Mouse (Mus musculus): Measurements from ENCODE around the gene Man1b1.
A peak's percentile ranks its signal among the peaks of the same experiment; 100 is the strongest.

Gene Man1b1

DNA sequence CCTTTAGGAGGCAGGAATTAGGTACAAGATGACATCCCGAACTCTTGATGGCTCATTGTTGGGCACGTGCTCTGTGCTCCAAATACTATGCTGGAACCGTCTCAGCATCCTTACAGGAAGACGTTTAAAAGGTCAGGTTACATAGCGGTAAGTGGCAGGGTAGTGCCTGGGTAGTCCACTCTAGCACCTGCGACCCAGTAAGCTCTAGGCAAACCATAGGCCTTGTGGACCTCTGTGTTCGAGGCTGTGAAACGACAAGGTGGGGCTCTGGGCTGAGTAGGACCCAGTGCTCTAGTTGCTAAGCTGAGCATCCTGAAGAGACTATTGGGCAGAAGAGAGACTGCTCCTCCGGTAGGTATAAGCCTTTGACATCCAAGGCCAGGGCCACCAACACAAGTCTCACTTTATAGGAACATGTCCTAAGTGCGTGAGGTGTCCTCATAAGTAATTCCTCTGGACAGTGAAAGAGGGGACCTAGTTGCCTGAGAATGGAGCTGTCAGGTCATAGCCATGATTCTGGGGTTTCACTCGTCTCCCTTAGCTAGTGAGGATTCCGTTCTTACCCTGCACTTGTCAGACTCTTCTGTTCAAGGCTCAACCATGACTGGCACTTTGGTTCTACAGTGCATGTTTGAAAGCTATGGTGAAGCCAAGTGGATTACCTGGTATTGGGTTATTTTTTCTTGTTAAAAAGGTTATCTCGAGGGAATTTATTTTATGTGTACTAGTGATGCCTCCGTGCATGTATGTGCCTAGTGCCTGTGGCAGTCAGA is 26.4 kb upstream of the Man1b1 start:
- DNase-seq (ENCODE audit: extremely low spot score, low spot score): no peak

DNA sequence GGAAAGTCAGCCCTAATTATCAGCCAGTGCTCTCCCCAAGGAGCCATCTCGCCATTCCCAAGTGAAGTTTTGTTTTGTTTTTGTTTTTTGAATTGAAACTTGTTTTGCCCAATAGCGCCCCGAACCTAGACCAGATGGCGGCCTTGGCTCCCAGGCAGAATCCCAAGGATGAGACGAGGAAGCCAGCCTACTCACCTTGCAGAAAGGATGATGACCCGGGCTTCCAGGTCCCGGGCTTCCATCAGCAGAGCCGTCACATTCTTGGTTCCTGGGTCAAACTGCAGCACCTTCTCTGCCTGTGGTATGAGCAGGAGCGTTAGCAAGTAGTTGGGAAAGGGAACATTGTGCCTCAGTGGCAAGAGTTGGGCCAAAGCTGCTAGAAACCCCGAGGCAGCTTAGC is 22.0 kb upstream of the Man1b1 start:
- DNase-seq (ENCODE audit: extremely low spot score, low spot score): no peak

DNA sequence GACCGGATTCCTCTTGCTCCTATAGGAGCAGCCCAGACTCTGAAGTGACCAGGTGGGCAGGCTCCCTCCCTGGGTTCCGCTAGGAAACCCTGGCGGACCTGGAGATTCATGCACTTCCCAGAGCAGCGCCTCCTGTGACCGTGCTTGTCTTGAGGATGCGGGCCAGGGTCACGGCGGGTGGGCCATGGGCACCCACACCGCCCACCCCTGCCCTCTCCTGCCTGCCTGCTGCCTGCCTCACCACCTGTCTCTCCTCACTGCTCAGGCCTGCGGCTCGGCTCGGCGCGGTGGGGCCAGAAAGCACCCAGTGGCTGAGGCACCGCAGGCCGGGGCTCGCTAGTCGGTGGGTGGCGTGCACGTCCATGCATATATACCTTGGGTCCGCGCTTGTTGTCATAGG is 21.2 kb upstream of the Man1b1 start:
- no peak for DNase-seq (ENCODE audit: extremely low spot score, low spot score)

DNA sequence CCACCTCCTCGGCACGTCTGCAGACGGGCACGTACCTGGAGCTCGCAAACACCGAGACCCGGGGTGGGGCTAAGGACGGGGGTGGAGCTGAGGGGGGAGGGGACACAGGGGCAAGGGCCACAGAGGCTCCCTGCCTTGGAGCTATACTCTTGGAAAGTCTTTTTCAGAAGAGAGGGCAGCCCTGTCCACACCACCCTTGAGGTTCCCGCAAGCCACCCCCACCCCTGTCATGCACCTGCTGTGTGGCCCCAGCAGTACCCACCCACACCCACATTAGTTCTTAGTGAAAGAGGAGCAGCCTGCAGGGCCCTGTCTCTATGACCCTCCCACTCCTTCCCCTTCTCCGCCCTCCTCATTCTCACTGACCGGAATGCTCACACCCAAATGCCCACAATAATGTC is 20.6 kb upstream of the Man1b1 start:
- DNase-seq (ENCODE audit: extremely low spot score, low spot score): no peak

DNA sequence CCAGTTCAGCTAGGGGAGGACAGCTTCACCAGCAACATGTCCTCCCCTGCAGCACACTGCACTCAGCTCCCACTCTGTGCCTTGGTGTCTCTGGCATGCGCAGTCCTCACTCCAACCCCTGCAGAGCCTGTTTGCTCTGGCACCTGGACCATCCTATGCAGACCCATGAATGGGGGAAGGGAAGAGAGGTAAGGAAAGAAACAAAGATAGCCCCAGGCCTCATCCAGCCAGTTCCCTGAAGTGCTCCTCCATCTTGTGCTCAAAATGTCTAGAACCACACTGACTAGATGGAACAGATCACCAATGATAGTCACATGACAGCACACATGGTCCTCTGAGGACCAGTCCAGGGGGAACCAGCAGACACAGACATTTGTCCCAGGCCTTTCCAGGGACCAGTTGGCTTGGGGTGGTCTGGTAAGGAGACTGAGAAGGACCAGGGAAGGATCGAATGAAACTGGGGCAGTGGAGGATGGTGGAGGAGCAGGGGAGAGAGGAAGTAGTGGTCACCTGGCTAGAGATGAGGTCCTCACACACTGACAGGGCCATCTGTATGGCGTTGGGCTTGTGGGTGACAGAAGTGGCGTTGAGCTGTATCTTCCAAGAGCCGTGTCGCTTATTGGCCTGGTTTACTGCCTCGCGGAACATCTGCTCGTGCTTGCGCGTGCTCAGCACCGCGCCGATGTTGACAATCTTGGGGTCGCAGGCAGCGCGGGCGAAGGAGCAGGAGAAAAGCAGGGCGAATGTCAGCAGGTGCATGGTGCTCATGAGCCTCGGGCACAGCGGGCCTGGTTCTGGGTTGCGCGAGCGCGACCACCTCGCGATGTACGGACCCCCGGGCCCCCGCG is 13.8 kb upstream of the Man1b1 start:
- no peak for DNase-seq (ENCODE audit: extremely low spot score, low spot score)

DNA sequence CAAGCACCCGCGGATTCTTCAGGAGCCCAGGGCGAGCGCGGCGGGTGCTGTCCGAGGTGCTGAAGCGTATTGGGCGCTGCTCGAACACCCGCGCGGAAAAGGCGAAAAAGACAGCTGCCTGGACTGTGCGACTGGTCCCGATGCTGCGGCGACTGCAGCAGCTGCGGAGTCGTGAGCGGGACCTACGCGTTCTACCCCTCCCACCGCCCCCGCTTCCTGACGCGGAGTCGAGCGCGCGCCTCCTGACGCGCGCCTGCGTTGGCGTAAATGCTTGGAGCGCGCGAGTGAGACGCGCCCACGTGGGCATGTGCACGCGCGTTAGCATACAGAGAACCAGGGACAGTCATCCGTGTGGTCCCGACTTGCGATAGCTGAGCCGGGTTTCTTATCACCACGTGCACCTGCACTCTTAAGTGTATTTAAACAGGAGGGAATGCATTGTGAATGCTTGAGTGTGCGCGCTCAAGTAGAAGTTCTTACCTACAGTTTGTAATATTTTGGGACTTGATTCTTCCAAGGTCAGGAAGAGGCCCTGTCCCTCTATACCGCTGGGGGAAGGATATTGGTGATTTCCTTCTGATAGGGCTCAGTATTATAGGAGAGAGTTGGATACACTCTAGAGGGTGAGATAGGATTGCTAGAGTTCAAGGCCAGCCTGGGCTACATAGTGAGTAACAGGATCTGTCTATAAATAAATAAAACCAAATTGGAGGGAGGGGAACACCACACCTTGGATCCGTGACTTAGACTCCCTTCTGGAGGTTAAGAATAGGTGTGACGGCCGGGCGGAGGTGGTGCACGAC is 13.0 kb upstream of the Man1b1 start, which contains the start of gene Grin1:
Gene Grin1, minus strand, starts transcription at position 217 of the 803 bp plus-strand sequence.
- peak; percentile 71 for DNase-seq (ENCODE audit: extremely low spot score, low spot score)

DNA sequence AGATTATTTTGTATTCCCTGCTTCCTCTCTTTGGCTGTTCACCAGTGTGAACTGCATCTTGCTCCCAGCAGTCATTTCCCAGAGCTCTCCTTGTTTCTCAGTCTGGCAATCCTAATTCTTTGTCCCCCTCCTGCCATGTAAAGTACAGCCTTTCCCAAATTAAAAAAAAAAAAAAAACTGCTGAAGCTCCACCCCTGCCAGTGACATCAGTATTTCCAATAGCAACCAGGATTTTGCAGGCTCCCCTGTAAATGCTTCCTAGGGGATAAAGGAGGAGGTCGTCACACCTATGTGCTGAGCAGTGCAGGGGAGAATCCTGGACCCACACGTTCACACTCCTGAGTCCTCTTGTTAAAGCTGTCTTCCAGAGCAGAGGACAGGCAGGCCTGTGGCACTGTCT is 12.1 kb upstream of the Man1b1 start:
- no peak for DNase-seq (ENCODE audit: extremely low spot score, low spot score)

DNA sequence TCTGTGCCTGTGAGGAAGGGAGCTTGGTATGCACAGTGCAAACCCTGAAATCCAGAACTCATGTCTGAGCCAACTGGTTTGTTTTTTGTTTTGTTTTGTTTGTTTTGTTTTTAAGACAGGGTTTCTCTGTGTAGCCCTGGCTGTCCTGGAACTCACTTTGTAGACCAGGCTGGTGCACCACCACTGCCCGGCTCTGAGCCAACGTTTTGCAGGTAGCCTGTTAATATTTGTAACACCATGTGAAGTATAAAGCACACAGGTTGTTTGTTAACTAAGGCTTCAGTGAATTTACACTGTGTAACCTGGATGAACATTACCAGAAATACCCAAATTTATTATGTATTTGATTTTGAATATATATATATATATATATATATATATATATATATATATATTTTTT is 6.1 kb upstream of the Man1b1 start:
- DNase-seq (ENCODE audit: extremely low spot score, low spot score): no peak

DNA sequence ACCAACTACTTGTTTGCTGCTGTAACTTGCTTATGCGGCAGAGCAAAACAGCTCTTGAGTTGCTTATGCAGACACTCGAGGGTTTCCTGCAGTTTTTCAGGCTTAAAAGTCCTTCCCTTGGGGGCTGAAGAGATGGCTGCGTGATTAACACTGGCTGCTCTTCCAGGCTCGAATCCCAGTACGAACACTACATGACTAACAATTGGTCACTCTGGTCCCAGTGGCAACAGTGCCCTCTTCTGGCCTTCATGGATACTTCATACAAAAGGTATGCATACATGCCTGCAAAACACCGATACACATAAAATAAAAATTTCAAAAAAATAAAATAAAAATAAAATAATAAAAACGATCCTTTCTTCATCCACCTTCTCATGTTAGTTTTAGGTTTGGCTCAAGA is 3.7 kb upstream of the Man1b1 start:
- peak; percentile 30 for DNase-seq (ENCODE audit: extremely low spot score, low spot score)

DNA sequence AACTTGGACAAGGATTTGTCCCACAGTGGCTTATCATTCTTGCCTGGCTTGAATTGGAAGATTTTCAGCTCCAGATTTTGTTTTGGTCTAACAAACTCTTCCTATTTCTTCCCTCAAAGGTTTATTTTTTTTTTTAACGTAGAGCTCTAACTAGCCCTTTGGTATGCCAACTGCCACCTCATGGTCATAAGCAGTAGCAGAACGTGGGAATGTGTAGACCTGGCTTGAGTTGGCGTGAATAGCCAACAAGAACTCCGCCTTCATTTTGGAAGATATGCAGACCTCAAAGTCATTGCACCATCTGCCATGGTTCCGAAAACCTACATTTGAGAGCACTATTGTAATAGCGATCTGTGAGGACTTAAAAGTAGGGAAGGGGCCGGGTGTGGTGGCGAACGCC is 668 bp upstream of the Man1b1 start:
- DNase-seq (ENCODE audit: extremely low spot score, low spot score): no peak

DNA sequence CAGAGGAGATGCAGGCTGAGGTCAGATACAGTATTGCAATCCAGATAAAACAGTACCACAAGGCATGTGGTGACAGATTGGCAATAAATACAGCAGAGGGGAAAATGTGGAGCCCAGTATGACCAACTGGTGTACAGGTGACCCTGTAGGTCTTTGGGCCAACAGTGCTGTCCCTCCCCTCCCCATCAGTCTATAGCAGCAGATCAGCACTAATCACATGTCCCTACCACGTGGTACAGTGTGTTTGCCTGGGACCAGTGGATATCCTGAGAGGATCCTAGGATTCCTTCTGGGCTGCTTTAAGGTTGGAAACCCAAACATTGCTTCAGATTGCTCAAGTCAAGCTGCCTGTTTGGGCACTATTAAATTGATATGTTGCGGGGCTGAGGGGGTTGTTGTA is 1.4 kb downstream of the Man1b1 start:
- DNase-seq (ENCODE audit: extremely low spot score, low spot score): no peak

DNA sequence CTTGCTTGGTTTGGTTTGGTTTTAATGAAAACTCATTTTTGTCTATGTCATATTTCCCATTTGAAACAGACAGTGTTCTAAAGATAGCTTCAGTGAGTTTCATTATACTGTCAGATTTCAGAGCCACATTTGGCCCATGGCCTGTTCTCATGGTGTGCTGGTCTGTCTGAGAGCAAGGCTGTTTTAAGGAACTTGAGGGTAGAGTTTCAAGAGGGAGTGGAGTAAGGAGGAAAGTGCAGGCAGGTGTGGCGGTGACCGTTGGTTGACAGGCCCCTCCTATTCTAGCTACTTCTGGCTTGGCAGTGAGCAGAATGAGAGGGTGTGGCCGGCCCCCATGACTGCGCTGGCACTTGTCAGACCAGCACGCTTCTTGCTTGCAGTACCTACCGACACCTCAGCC is 6.2 kb downstream of the Man1b1 start:
- DNase-seq (ENCODE audit: extremely low spot score, low spot score): no peak

DNA sequence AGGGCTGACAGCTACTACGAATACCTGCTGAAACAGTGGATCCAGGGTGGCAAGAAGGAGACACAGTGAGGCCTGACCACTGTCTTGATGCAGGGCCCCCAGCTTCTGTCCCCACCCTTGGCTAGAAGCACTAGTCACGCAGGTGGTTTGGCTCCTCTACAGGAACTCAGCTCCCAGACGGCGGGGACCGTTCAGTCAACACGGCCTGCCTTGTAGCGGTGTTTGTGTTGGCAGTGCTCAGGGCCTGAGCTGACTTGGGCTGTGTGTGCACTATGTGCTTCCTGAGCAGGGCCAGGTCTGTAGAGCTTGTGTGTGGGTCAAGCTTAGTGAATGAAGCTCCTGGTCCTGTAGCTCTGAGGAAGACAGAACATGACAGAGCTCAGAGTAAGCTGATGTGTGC is 16.0 kb downstream of the Man1b1 start:
- DNase-seq (ENCODE audit: extremely low spot score, low spot score): no peak

DNA sequence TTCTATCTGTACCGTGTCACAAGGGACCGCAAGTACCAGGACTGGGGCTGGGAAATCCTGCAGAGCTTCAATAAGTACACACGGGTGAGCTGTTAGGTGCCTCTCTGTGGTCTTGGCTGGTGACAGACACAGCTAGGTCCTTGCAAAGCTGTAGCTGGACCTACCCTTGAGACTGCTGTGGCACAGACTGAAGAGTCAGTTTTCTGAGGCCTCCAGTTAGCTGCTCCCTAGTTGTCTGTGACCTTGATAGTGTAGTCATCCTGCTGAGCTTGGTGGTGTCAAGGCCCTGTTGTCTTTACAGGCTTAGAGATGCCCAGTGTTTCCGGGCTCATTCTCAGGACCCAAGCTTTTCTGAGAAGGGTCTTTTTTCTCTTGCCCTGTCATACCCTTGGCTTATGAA is 17.4 kb downstream of the Man1b1 start:
- DNase-seq (ENCODE audit: extremely low spot score, low spot score): no peak

DNA sequence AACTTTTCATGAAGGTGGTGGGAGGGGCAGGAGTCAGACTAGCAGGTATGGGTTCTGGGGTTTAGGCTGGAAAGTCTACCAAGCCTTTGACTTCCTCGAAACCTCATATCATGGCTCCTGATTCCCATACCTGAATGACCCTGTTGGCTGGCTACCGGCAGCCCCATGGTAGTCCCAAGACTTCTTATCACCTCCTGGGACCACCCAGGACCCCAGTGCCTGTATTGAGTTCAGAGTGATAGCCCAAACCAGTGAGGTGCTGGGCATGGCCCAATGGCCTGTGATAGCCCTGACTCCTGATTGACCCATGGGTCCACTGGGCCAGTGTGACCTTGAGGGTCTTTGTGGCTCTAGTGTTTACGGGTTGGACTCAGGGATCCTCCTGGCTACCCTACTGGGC is 18.6 kb downstream of the Man1b1 start:
- DNase-seq (ENCODE audit: extremely low spot score, low spot score): no peak

DNA sequence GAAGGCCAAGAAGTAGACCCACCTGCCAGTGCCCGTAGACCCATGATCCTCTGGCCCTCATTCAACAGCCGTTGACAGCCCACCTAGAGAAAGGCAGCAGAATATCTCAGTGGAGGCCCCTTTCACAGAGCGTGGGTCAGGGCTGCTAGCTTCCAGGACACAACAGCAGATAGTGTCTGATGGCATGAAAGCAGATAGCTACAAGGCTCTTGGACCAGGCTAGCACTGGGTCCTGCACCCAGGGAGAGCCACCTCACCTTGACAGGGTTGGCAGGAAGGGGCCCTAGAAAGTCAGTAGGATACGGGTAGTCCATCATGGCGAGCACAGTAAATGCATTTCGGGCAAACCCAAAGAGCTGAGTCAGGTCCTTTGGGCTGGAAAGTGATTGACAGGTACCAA is 22.1 kb downstream of the Man1b1 start:
- no peak for DNase-seq (ENCODE audit: extremely low spot score, low spot score)

DNA sequence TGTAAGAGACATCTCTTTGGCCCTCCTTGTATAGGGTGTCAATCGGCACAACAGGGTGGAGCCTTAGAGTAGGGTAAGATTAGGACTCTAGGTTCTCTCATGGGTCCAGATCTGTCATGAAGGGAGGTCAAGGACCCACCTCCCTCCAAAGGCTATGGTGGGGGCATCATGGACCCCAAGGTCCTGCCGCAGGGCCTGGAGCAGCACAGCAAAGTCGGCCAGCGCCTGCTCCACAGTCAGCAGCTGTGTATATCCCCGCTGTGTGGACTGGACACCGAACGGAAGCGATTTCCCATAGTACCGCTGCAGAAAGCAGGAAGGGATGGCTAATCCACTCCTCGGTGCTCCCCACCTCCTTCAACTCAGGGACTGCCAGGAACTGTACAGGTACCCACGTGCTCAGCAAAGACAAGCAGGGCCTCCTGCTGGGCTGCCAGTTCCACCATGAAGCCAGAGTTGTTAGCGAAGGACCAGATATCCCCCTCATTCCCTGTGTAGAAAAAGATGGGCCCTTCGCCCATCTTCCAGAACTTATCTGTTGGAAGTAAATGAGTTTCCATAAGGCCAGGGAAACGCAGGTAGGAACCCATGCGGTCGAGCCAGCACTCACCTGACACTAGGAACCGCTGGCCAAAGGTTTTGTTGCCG is 23.4 kb downstream of the Man1b1 start:
- no peak for DNase-seq (ENCODE audit: extremely low spot score, low spot score)

DNA sequence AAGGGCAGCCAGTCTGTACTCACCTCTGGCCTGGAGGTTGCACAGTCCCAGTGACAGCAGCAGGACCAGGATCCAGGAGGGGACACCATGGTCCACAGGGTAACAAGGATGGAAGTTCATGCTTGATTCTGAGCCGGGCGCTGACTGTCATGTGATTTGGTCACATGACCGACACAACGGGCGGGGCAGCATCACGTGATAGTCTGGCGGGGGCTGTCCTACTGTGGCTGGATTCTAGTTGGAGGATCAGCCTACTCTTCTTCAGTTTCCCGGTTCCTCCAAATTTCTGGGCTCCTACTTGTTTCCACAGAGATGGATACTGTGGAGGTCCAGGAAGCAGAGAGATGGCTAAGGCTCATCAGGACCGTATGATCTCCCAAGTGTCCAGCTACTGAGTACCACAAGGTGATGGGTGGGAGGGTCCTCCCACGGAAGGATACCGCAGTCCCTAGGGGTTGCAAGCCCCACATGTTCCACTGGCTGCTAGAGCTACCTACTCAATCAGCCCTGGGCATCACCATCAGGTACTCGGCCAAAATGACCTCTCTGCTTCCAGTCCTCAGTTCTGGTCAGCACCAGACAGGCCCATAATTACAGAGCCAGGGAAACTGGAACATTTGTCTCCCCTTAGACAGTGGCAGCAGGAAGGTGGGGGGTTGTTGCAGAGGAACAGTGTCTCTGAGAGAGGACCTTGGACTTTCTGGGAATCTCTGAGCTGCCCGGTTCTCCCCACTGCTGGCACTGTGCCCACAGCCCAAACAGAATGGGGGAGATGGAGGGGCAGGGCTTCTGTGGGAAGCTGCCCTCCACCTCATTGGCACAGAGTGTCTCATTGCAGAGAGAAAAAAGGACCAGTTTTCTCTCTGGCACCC is 24.3 kb downstream of the Man1b1 start, which contains the start of gene Dpp7:
Gene Dpp7, minus strand, starts transcription at position 152 of the 872 bp plus-strand sequence.
- DNase-seq (ENCODE audit: extremely low spot score, low spot score): peak; percentile 92

DNA sequence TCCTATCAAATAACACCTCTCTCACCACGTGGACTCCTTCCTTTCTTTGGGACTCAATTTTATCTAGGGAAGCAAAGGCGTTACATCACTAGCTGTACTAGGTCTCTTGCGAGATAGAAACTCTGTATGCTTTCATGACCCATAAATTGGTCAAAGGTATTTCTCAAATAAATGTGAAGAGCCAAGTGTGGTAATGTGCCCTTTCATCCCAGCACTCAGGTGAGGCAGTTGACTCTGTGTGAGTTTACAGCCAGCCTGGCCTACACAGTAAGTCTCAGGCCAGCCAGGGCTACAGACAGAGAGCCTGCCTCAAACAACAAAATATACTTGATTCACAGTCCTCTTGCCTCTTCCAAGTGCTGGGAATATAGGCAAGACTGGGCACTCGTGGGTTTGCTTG is 27.7 kb downstream of the Man1b1 start:
- DNase-seq (ENCODE audit: extremely low spot score, low spot score): no peak

DNA sequence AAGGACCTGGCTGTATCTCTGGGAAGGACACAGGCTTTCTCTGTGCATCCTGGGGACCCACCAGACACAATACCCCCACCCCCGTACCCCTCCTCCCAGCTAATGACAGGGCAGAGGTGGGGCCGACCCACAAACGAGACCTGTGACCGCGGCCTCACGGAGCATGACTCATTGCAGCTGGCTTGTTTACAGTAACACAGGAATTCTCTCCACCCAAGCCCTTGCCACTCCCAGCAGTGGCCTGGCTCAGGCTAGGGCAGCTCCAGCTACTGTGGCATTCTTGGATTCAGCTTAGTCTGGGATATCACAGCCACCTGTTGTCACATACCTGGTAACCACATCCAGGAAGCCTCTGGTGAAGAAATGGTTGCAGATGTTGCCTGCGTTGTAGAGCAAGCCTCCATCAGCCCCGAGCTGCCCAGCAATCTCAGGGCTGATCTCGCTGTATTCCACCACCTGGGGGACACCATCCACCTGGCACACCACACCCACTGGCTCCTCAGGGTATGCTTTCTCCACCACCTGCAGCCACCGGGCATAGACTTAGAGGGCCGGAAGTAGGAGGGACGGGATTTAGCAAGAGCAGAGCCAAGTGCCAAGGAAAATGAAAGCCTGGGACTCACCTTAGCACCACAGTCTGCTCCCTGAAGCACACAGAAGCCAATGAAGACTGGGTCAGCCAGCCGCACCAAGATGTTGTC is 31.5 kb downstream of the Man1b1 start:
- DNase-seq (ENCODE audit: extremely low spot score, low spot score): no peak
